Mouse (Mus musculus): ENCODE measurements around the gene Lcp1. TPM values are rescaled to one million over a fixed set of nuclear protein-coding genes. Genes with fewer than 3 reads are reported as not detected.

Gene Lcp1
- polyA plus RNA-seq, 1 experiment from 2014 or later = 28.9 TPM

DNA sequence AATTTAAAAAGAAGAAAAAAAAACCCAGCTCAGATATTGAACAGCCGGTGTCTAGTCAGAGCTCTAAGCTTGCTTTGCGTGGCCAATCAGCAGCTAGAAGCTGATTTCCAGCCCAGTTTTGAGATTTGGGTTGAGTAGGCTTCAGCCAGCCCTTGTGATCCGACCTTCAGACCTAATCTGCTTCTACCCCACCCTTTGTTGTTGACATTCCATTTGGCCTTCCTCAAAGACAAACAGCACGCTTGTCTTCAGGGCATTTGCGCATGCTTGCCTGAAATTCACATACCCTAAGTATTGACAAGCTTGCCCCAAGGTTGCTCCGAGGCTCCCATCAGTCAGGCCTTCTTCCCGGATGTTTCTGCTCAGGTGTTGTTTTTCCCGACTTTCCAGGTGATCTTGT, 23.6 kb downstream of the Lcp1 start:
- H3K9ac ChIP-seq (ENCODE audit: low read length) = no peak overlapping the region
- WGBS = 55% methylated on average over 8 of the region's 8 CpGs
- TF ChIP-seq CTCF (IDR thresholded peaks at IDR 0.05; ENCODE audit: low read depth) (no peak), EP300 (optimal IDR thresholded peaks at IDR 0.05) (no peak)
- H3K4me1 ChIP-seq (replicated peaks; ENCODE audit: control insufficient read depth, insufficient read depth) = no peaks in the 10 kb centered on the region
- DNase-seq (ENCODE audit: low spot score) (peak; percentile 37), ATAC-seq (ENCODE audit: low FRiP score, low TSS enrichment) (peak; percentile 84)
- no peaks in the 10 kb centered on the region for H3K9me3 ChIP-seq (ENCODE audit: control insufficient read depth, low read length)
- H3K4me3 ChIP-seq (ENCODE audit: low read depth, low read length) = no peak overlapping the region
- no peaks in the 10 kb centered on the region for H3K36me3 ChIP-seq (ENCODE audit: control insufficient read depth, insufficient read depth, low read length)
- no peak overlapping the region for H3K4me2 ChIP-seq (replicated peaks; ENCODE audit: low read depth)
- no peaks in the 10 kb centered on the region for H3K27me3 ChIP-seq (ENCODE audit: control insufficient read depth, insufficient read depth, low read length)
- H3K27ac ChIP-seq (replicated peaks) = no peak overlapping the region

DNA sequence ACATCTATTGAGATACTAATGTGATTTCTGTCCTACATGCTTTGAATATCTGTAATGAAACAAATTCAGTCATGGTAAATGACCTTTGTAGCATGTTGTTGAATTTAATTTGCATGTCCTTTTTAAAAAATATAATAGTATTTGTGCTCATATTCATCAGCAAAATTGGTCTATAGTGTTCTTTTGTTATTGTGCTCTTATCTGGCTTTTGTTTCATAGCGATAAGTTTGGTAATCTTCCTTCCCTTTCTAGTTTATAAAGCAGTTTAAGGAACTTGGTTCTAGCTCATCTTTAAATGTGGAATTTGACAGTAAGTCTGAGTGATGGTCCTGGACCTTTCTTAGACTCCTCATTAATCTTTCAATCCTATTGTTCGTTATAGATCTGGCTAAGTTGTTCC, 28.5 kb downstream of the Lcp1 start:
- 88% methylated on average over 2 of the region's 2 CpGs for WGBS
- no peak overlapping the region for H3K27ac ChIP-seq (replicated peaks)
- no peaks in the 10 kb centered on the region for H3K36me3 ChIP-seq (ENCODE audit: control insufficient read depth, insufficient read depth, low read length)
- no peaks in the 10 kb centered on the region for H3K27me3 ChIP-seq (ENCODE audit: control insufficient read depth, insufficient read depth, low read length)
- DNase-seq (ENCODE audit: low spot score) = no peak
- H3K4me1 ChIP-seq (replicated peaks; ENCODE audit: control insufficient read depth, insufficient read depth) = no peaks in the 10 kb centered on the region
- no peaks in the 10 kb centered on the region for H3K9me3 ChIP-seq (ENCODE audit: control insufficient read depth, low read length)
- TF ChIP-seq CTCF (IDR thresholded peaks at IDR 0.05; ENCODE audit: low read depth) (no peak), EP300 (optimal IDR thresholded peaks at IDR 0.05) (no peak)
- no peak overlapping the region for H3K4me3 ChIP-seq (ENCODE audit: low read depth, low read length)
- no peak for ATAC-seq (ENCODE audit: low FRiP score, low TSS enrichment)
- H3K9ac ChIP-seq (ENCODE audit: low read length) = no peak overlapping the region
- no peak overlapping the region for H3K4me2 ChIP-seq (replicated peaks; ENCODE audit: low read depth)

DNA sequence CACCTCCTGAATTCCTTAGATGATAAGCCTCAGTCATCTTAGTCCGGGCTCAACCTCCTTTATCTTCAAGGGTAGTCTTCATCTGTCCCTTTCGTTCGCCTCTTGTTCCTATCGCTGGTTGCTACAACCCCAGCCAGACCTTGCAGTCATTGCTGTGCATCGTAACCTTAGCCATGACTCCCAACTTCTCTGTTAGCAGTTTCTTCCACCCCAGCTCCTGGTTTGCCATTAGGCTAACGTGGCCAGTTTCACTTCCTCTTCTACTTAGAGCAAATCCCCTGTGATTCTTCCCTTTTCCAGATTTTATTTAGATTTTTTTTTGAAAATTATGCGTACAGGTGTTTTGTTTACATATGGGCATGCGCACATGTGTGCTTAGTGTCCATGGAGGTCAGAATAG, 33.0 kb downstream of the Lcp1 start:
- no peak for ATAC-seq (ENCODE audit: low FRiP score, low TSS enrichment)
- TF ChIP-seq CTCF (IDR thresholded peaks at IDR 0.05; ENCODE audit: low read depth) (no peak), EP300 (optimal IDR thresholded peaks at IDR 0.05) (no peak)
- Histone ChIP-seq H3K4me1 (replicated peaks; ENCODE audit: control insufficient read depth, insufficient read depth) (no peaks in the 10 kb centered on the region), H3K36me3 (ENCODE audit: control insufficient read depth, insufficient read depth, low read length) (no peaks in the 10 kb centered on the region), H3K27me3 (ENCODE audit: control insufficient read depth, insufficient read depth, low read length) (no peaks in the 10 kb centered on the region), H3K4me2 (replicated peaks; ENCODE audit: low read depth) (no peak overlapping the region), H3K9me3 (ENCODE audit: control insufficient read depth, low read length) (no peaks in the 10 kb centered on the region), H3K27ac (replicated peaks) (no peak overlapping the region), H3K4me3 (ENCODE audit: low read depth, low read length) (no peak overlapping the region), H3K9ac (ENCODE audit: low read length) (no peak overlapping the region)
- WGBS = 87% methylated on average over 8 of the region's 8 CpGs
- no peak for DNase-seq (ENCODE audit: low spot score)

DNA sequence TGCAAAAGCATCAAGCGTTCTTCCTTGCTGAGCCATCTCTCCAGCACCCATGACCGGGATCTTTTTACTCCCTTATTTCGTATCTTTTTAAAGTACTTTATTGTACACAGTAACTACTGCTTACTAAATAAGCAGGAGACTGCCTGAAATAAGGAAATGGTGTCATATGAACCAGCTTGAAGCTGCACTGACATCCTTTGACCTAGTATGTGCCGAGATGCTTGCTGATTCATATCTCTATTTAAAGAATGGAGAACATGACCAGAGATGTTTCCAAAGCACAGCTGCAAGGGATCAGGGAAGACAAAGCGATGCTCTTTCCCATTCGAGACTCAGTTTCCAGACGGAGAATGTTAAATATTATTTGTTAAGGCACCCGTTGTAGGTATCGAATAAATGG, 33.4 kb downstream of the Lcp1 start:
- Histone ChIP-seq H3K27me3 (ENCODE audit: control insufficient read depth, insufficient read depth, low read length) (no peaks in the 10 kb centered on the region), H3K27ac (replicated peaks) (no peak overlapping the region), H3K9ac (ENCODE audit: low read length) (no peak overlapping the region), H3K9me3 (ENCODE audit: control insufficient read depth, low read length) (no peaks in the 10 kb centered on the region), H3K36me3 (ENCODE audit: control insufficient read depth, insufficient read depth, low read length) (no peaks in the 10 kb centered on the region), H3K4me1 (replicated peaks; ENCODE audit: control insufficient read depth, insufficient read depth) (no peaks in the 10 kb centered on the region), H3K4me3 (ENCODE audit: low read depth, low read length) (no peak overlapping the region), H3K4me2 (replicated peaks; ENCODE audit: low read depth) (no peak overlapping the region)
- ATAC-seq (ENCODE audit: low FRiP score, low TSS enrichment) (no peak), DNase-seq (ENCODE audit: low spot score) (no peak)
- WGBS = 81% methylated on average over 9 of the region's 9 CpGs
- TF ChIP-seq EP300 (optimal IDR thresholded peaks at IDR 0.05) = no peak
- TF ChIP-seq CTCF (IDR thresholded peaks at IDR 0.05; ENCODE audit: low read depth) = no peak

DNA sequence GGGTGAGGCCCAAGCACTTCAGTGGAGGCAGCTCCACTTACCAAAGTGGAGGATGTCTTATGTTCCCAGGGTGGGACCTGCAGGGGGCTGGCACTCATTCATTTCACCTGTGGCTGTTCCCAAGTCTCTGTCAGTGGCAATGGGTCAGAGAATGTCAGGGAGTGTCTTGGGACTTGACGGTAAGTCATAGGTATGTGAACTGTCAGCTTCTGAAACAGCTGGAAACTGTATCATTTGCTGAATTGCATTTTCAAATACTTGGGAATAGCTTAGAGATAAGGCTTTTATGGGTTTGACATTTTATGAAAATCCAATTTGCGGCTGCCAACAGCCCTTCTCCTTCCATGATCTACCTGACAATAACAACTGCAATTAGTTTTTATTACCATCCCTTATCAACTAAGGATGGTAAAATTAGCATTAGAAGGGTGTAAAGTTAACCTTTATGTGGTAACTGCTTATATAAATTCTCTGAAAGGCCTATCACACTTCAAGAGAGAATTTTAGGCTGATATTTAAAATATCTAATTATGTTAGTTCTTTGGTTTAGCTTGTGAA, 34.8 kb downstream of the Lcp1 start:
- no peak overlapping the region for H3K9ac ChIP-seq (ENCODE audit: low read length)
- H3K9me3 ChIP-seq (ENCODE audit: control insufficient read depth, low read length) = no peaks in the 10 kb centered on the region
- TF ChIP-seq CTCF (IDR thresholded peaks at IDR 0.05; ENCODE audit: low read depth) (no peak), EP300 (optimal IDR thresholded peaks at IDR 0.05) (no peak)
- WGBS = 56% methylated on average over 2 of the region's 2 CpGs
- no peak overlapping the region for H3K4me2 ChIP-seq (replicated peaks; ENCODE audit: low read depth)
- H3K4me1 ChIP-seq (replicated peaks; ENCODE audit: control insufficient read depth, insufficient read depth) = no peaks in the 10 kb centered on the region
- ATAC-seq (ENCODE audit: low FRiP score, low TSS enrichment) (no peak), DNase-seq (ENCODE audit: low spot score) (no peak)
- no peaks in the 10 kb centered on the region for H3K36me3 ChIP-seq (ENCODE audit: control insufficient read depth, insufficient read depth, low read length)
- no peaks in the 10 kb centered on the region for H3K27me3 ChIP-seq (ENCODE audit: control insufficient read depth, insufficient read depth, low read length)
- no peak overlapping the region for H3K4me3 ChIP-seq (ENCODE audit: low read depth, low read length)
- H3K27ac ChIP-seq (replicated peaks) = no peak overlapping the region

DNA sequence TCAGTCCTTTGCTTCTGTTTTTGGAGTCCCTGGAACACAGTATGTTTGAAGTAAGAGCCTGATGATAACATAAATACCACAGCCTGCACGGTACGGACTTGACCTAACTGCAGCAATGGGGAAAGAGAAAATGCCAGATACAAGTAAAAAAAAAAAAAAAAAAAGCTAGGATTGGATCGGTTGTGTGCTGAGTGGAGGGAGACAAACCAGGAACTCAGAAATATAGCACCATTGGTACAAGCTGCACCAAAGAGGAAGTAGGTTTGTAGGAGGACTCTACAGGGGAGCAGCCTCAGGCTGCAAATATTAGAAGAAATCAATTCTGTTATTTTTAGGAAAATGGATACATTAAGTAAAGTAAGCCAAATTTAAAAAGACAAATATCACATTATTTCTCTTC, 37.6 kb downstream of the Lcp1 start:
- H3K27ac ChIP-seq (replicated peaks) = no peak overlapping the region
- no peaks in the 10 kb centered on the region for H3K36me3 ChIP-seq (ENCODE audit: control insufficient read depth, insufficient read depth, low read length)
- H3K9me3 ChIP-seq (ENCODE audit: control insufficient read depth, low read length) = no peaks in the 10 kb centered on the region
- H3K9ac ChIP-seq (ENCODE audit: low read length) = no peak overlapping the region
- H3K4me2 ChIP-seq (replicated peaks; ENCODE audit: low read depth) = no peak overlapping the region
- H3K27me3 ChIP-seq (ENCODE audit: control insufficient read depth, insufficient read depth, low read length) = no peaks in the 10 kb centered on the region
- no peaks in the 10 kb centered on the region for H3K4me1 ChIP-seq (replicated peaks; ENCODE audit: control insufficient read depth, insufficient read depth)
- ATAC-seq (ENCODE audit: low FRiP score, low TSS enrichment) = no peak
- TF ChIP-seq EP300 (optimal IDR thresholded peaks at IDR 0.05) (no peak), CTCF (IDR thresholded peaks at IDR 0.05; ENCODE audit: low read depth) (no peak)
- DNase-seq (ENCODE audit: low spot score) = no peak
- WGBS = 63% methylated on average over 3 of the region's 3 CpGs
- no peak overlapping the region for H3K4me3 ChIP-seq (ENCODE audit: low read depth, low read length)

Measured in stomach, postnatal 0 days (tissue).